Mouse (Mus musculus): ENCODE data around the gene Sned1.

DNA sequence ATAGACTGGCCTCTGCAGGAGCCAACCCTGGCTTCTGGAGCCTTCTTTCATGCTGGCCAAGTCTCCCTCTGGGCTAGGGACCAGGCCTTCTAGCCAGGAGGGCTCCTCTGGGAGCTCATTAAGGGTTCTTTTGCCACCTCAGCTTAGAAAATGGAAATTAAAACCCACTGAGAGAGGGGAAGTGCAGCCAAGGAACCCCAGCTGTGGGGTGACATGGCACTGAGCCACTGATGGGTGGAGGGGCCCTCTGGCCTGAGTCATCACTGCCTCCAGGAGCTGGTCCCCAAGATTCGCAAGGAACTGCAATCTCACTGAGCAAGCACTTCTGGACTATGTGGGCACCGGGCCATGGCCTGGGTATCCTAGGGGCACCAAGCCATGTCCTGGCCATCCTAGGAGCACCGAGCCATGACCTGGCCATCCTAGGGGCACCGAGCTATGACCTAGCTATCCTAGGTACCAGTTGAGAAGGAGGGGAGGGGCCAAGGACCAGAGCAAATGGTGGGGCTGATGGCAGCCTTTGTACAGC lies 28.0 kb upstream of the Sned1 start:
- TF ChIP-seq CTCF (IDR thresholded peaks at IDR 0.05; ENCODE audit: low read depth) = no peak
- no peak for TF ChIP-seq EP300 (IDR thresholded peaks at IDR 0.05; ENCODE audit: low read depth)

Data from liver, embryonic 14.5 days (tissue).